Mouse (Mus musculus): ENCODE data around the gene Dcaf17. TPM values are rescaled to one million over a fixed set of nuclear protein-coding genes. Genes with fewer than 3 reads are reported as not detected.

Dcaf17 gene
- polyA plus RNA-seq (2012; rRNA removed): 2.8 and 3.2 TPM in 2 replicates

DNA sequence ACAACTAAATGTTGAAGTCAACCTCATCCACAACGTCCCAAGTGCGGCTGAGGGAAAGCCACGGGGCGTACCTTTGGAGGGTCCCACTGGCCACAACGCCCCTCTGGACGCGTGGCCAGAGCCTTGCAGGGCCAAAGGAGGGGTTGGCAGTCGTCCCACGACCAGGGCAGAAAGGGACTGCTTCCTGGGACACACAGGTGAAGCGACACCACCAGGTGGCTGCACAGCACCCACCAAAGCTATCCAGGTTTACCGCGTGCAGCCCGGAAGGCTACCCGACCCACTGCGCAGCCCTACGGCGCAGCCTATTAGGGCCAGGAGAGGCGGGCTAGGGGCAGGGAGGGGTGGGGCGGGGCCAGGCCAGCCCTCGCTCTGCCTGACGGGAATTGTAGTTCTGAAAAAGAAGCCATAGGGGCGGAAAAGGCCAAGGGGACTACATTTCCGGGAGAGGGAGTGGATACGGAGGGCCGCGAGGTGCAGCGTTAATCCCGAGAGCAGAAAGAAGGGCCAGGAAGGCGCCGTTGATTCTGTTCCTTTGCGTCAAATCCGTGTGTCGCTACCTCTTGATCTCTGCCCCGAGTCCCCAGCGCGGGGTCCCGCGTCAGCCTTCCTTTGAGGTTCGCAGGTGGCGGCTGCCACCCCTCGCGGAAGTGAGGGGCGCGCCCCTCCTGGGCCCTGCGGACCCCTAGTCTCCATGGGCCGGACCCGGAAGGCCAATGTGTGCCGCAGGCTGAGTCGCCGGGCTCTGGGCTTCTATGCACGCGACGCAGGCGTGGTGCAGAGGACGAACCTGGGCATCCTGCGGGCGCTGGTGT, at the start of gene Dcaf17, which contains the start of gene Mettl8:
Dcaf17 (plus strand) TSS at position 29 of the 815 bp plus-strand sequence.
Mettl8 (minus strand) TSS at position 284 of the 815 bp plus-strand sequence.

DNA sequence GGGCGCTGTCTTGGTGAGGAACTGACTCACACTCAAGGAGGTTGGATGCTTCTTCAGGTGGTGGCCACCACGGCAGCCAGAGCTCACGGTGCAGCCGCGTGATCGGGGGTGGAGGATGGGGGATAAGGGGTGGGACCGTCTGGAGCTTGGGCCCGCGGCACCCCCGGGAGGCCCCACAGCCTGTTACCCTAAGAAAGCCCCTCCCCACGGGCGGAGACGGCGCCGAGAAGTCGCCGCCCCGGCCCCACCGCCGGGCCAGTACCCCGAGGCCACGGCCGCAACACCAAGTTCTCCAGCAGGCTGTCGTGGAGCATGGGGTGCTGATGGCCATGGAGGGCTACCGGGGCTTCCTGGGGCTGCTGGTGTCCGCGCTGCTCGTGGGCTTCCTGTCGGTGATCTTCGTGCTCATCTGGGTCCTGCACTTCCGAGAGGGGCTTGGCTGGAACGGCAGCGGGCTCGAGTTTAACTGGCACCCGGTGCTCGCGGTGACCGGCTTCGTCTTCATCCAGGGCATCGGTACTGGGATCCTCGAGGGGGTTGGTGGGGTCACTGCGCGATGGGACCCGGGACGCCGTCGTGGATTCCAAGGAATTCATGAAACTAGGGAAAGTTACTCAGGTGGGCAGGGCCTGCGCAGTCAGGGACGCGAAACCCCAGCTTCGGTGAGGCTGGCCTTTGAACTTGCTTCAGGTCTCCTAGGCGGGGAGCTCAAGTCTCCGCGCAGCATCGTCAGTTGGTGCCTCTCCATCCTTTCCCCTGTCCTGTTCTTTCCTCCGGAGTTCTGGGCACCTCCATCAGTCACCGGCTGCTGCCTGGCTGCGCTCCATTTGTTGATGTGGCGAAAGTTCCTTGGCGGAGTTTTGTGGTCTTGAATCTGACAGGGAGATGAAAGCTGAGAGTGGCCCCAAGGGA, 62.9 kb downstream of the Dcaf17 start, which contains the start of gene Cybrd1:
Cybrd1 (plus strand) TSS at position 127 of the 912 bp plus-strand sequence.

Other genes starting within 250 kb of the Dcaf17 start
- gene Tlk1, start 229.6 kb upstream of the Dcaf17 start, polyA plus RNA-seq (2012; rRNA removed): 25.7 and 28.0 TPM in 2 replicates
- 4.7 and 5.6 TPM in 2 replicates for gene Mettl8, start 255 bp downstream of the Dcaf17 start, polyA plus RNA-seq (2012; rRNA removed)
- gene Cybrd1, start 62.6 kb downstream of the Dcaf17 start, polyA plus RNA-seq (2012; rRNA removed): 0.83 and 0.88 TPM in 2 replicates
- 26.5 and 28.0 TPM in 2 replicates for gene Dync1i2, start 156.4 kb downstream of the Dcaf17 start, polyA plus RNA-seq (2012; rRNA removed)